Mouse (Mus musculus): Measurements from ENCODE around the gene Golph3.

DNA sequence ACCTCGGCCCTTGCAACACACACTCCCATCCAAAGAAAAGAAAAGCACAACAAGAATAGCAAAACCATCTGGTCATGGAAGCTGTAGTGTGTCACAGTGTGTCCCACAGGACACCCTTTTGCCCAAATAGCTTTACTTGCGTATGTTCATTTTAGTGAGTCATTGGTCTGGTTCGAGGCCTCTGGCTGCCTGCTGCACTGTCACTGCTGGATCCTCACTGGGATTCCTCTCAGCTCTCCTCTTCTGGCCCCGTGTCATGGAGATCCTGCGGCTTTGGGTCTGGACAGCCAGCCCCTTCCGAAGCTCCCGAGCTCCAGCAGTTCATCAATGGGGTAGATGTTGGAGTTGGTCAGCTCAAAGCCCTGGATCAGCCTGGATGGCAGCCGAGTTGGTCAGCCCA is 2.8 kb upstream of the Golph3 start:
- TF ChIP-seq POLR2A (IDR thresholded peaks at IDR 0.05; ENCODE audit: insufficient read depth, low read depth, low read length): no peak
- TF ChIP-seq CTCF (IDR thresholded peaks at IDR 0.05; ENCODE audit: insufficient read depth, low read depth, low read length): no peak

Measured in olfactory bulb, adult 2 months (tissue).